Mouse (Mus musculus) neural tube, embryonic 13.5 days (tissue): ENCODE measurements around the gene Dnajb12. TPM values are rescaled to one million over a fixed set of nuclear protein-coding genes. Genes with fewer than 3 reads are reported as not detected.
"Not testable (repeated sequence)": the region's sequence is repeated elsewhere in the genome, so short reads cannot be mapped to it uniquely, and the experiment has no call there.

Source experiments
- ATAC-seq: fragments of 200-750 bp; cut with Nextera tagmentation; 2 replicates; pipeline ENCODE4 v1.8.0; 2017; ENCODE audit warnings: low read depth, mild to moderate bottlenecking, moderate TSS enrichment, moderate library complexity
- H3K27ac ChIP-seq: fragments of 300-500 bp; sonication (generic); replicated peaks from 2 replicates; pipeline ENCODE4 v1.5.1; 2015; ENCODE audit warnings: moderate library complexity, mild to moderate bottlenecking, inconsistent platforms
- H3K27me3 ChIP-seq: fragments of 300-500 bp; sonication (generic); 2 replicates; pipeline ENCODE4 v1.6.1; 2015; ENCODE audit warnings: mild to moderate bottlenecking, inconsistent platforms
- H3K36me3 ChIP-seq: fragments of 300-500 bp; sonication (generic); 2 replicates; pipeline ENCODE4 v1.6.1; 2015; ENCODE audit warnings: mild to moderate bottlenecking, inconsistent platforms
- H3K4me1 ChIP-seq: fragments of 300-500 bp; sonication (generic); replicated peaks from 2 replicates; pipeline ENCODE4 v1.6.1; 2015; ENCODE audit warnings: inconsistent platforms
- H3K4me2 ChIP-seq: fragments of 300-500 bp; sonication (generic); 2 replicates; pipeline ENCODE4 v1.6.1; 2015; ENCODE audit warnings: inconsistent platforms, mild to moderate bottlenecking, moderate library complexity
- H3K4me3 ChIP-seq: fragments of 300-500 bp; sonication (generic); 2 replicates; pipeline ENCODE4 v1.5.1; 2015; ENCODE audit warnings: mild to moderate bottlenecking, inconsistent platforms
- H3K9ac ChIP-seq: fragments of 300-500 bp; sonication (generic); 2 replicates; pipeline ENCODE4 v1.6.1; 2015; ENCODE audit warnings: moderate library complexity, mild to moderate bottlenecking, inconsistent platforms
- H3K9me3 ChIP-seq: fragments of 300-500 bp; sonication (generic); 2 replicates; pipeline ENCODE4 v1.6.1; 2016; ENCODE audit warnings: inconsistent platforms
- WGBS: fragments of 180-500 bp; shearing (Covaris S2); methylation state at CpG from one replicate; pipeline ENCODE4 v1.1.7; 2015; 5-methylcytosine and 5-hydroxymethylcytosine counted together
- polyA plus RNA-seq: library from polyadenylated mRNA; unstranded; fragments of >200 nt; fragmentation: Nextera tagmentation; extraction: Ambion mirVana; gene quantifications from 2 replicates; pipeline ENCODE4 v1.2.1, GENCODE M21; 2015

Gene Dnajb12
- polyA plus RNA-seq, 1 experiment from 2014 or later = 20.4 TPM

- Histone ChIP-seq H3K36me3 (no peaks in the 10 kb centered on the region), H3K4me2 (no peak overlapping the region), H3K27me3 (no peaks in the 10 kb centered on the region), H3K4me3 (no peak overlapping the region), H3K9me3 (no peaks in the 10 kb centered on the region), H3K9ac (no peak overlapping the region), H3K4me1 (peaks cover 5% of the 10 kb centered on the region; the same call in 1 of the 2 replicates), H3K27ac (no peak overlapping the region)
- ATAC-seq = no peak
- WGBS = 87% methylated on average over 7 of the region's 7 CpGs
These were observed 30.0 kb upstream of the Dnajb12 start for GRCm38 (mm10) chr10:59849371-59849770.

GRCm38 (mm10) chr10:59857157-59857556, 22.2 kb upstream of the Dnajb12 start:
- WGBS = 74% methylated on average over 5 of the region's 5 CpGs
- no peak overlapping the region for H3K4me3 ChIP-seq
- no peaks in the 10 kb centered on the region for H3K36me3 ChIP-seq
- H3K9ac ChIP-seq = no peak overlapping the region
- ATAC-seq = no peak
- H3K9me3 ChIP-seq = no peaks in the 10 kb centered on the region
- no peak overlapping the region for H3K4me2 ChIP-seq
- H3K27me3 ChIP-seq = no peaks in the 10 kb centered on the region
- peaks cover 9% of the 10 kb centered on the region; the same call in 1 of the 2 replicates for H3K4me1 ChIP-seq
- H3K27ac ChIP-seq = no peak overlapping the region

GRCm38 (mm10) chr10:59860684-59861083, 18.7 kb upstream of the Dnajb12 start:
- Histone ChIP-seq H3K4me1 (peaks cover 29% of the 10 kb centered on the region), H3K9me3 (no peaks in the 10 kb centered on the region), H3K4me2 (no peak overlapping the region), H3K27me3 (no peaks in the 10 kb centered on the region), H3K9ac (no peak overlapping the region), H3K27ac (no peak overlapping the region), H3K36me3 (no peaks in the 10 kb centered on the region), H3K4me3 (no peak overlapping the region)
- 81% methylated on average over 9 of the region's 9 CpGs for WGBS
- ATAC-seq = no peak

- ATAC-seq = no peak
- WGBS = 79% methylated on average over 10 of the region's 10 CpGs
- H3K27ac ChIP-seq = no peak overlapping the region
- no peaks in the 10 kb centered on the region for H3K27me3 ChIP-seq
- H3K9ac ChIP-seq = no peak overlapping the region
- no peak overlapping the region for H3K4me3 ChIP-seq
- no peaks in the 10 kb centered on the region for H3K9me3 ChIP-seq
- peaks cover 29% of the 10 kb centered on the region for H3K4me1 ChIP-seq
- no peaks in the 10 kb centered on the region for H3K36me3 ChIP-seq
- H3K4me2 ChIP-seq = no peak overlapping the region
These were observed 18.2 kb upstream of the Dnajb12 start for GRCm38 (mm10) chr10:59861201-59861600.

- Histone ChIP-seq H3K36me3 (no peaks in the 10 kb centered on the region), H3K4me1 (peaks cover 29% of the 10 kb centered on the region), H3K9ac (peak overlapping the region; percentile 45; the same call in 1 of the 2 replicates), H3K4me2 (no peak overlapping the region), H3K9me3 (no peaks in the 10 kb centered on the region), H3K27me3 (no peaks in the 10 kb centered on the region), H3K27ac (no peak overlapping the region), H3K4me3 (no peak overlapping the region)
- 82% methylated on average over 6 of the region's 6 CpGs for WGBS
- no peak for ATAC-seq
These were observed 16.4 kb upstream of the Dnajb12 start for GRCm38 (mm10) chr10:59862816-59863440.

DNA sequence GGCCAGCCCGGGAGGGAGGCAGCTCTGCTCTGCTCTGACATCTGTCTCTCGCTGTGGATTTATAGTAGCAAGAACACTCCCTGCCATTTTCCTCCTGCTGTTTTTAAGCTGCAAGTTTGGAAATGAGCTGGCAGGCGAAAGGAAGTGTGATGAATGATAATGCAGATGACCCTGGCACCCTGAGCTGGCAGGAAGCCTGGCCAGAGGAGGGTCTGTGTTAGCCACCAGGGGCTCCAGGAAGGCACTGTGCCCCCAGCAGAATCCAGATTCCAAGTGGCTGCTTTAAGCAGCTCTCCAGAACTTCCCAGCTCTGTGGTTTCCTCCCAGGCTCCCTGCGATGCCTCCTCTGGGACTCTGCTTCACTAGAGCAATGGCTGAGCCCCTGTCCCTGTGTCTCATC, 15.7 kb upstream of the Dnajb12 start:
- H3K4me1 ChIP-seq = peaks cover 29% of the 10 kb centered on the region
- H3K27me3 ChIP-seq = no peaks in the 10 kb centered on the region
- ATAC-seq = no peak
- no peak overlapping the region for H3K4me2 ChIP-seq
- H3K36me3 ChIP-seq = no peaks in the 10 kb centered on the region
- WGBS = 24% methylated on average over 4 of the region's 4 CpGs
- H3K4me3 ChIP-seq = no peak overlapping the region
- H3K9ac ChIP-seq = peak overlapping the region; percentile 45
- H3K9me3 ChIP-seq = no peaks in the 10 kb centered on the region
- H3K27ac ChIP-seq = no peak overlapping the region

DNA sequence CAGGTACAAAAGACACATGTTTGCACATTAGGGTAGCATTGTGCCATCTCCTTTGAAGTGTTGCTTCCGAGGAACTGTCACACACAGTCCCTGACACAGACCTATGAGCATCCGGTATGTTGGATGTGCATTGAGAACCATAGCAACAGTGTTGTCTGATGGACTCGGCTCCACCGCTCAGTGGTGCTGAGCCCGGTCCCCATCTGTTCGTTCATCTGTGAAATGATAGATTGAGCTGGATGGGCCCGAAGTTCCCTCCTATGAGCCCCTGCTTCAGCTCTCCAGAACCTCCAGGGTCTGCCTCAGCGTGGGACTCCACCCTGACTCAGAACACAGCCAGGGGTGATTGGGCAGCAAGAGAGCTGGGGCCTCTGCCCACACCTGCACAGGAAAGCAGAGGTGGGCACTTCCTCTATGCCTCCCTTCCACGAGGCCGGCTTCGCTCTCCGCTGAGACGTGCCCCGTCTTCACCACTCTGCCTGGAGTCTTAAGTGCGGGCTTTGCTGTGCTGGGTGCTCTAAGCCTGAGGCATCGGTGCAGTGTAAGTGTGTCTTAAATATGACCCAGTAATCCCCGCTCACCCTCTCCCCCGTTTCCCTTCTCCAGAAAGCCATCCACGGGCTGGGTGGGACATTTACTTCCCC, 15.0 kb upstream of the Dnajb12 start:
- Histone ChIP-seq H3K27ac (no peak overlapping the region), H3K4me2 (no peak overlapping the region), H3K9ac (0 out of 2 replicates have a peak overlapping the region, but pooled peaks have one; percentile 45), H3K4me1 (peaks cover 27% of the 10 kb centered on the region), H3K9me3 (no peaks in the 10 kb centered on the region), H3K36me3 (no peaks in the 10 kb centered on the region), H3K27me3 (no peaks in the 10 kb centered on the region), H3K4me3 (no peak overlapping the region)
- 67% methylated on average over 19 of the region's 19 CpGs for WGBS
- ATAC-seq = no peak

DNA sequence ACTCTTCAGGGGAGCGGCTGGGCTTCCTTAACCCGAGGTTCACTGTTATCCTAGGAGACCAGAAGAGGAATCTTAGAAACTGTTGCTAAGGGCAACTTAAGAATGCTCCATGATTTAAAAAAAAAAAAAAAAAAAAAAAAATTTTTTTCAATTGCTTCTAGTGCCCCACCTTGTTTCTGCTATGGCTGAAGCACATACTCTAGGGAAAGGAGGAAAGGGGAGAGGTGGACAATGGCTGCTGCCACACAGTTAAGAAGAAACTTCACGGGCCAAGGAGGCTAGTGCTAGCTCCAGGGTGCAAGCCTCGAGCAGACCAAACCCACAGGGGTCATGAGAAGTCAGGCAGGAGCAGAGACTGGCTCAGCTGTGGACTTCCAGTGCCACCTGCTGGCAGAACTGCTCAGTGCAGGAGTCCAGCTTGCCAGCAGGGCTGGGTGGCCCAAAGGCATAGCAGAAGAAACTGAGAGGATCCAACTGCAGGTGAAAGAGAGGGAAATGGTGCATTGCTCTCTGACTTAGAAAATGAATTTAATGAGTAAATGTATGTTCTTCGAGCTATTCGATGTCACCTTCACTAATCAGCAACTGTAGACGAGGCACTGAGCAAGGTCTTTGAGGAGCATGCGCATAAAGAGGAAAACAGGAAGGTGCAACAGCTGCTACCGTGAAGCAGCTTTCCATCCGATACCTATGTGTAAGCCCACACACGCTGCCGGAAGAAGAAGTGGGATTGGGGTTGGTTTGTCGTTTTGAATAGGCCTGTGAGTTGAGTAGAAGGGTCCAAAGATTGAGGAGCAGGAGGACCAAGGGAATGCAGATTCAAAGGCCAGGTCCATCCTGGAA, 14.3 kb upstream of the Dnajb12 start:
- no peak overlapping the region for H3K27ac ChIP-seq
- peak; percentile 73 for ATAC-seq
- H3K4me2 ChIP-seq = no peak overlapping the region
- peaks cover 21% of the 10 kb centered on the region for H3K4me1 ChIP-seq
- H3K36me3 ChIP-seq = no peaks in the 10 kb centered on the region
- H3K27me3 ChIP-seq = no peaks in the 10 kb centered on the region
- H3K4me3 ChIP-seq = no peak overlapping the region
- H3K9ac ChIP-seq = no peak overlapping the region
- no peaks in the 10 kb centered on the region for H3K9me3 ChIP-seq
- WGBS = 36% methylated on average over 13 of the region's 13 CpGs

GRCm38 (mm10) chr10:59868266-59868665, 11.1 kb upstream of the Dnajb12 start:
- ATAC-seq = no peak
- WGBS = 47% methylated on average over 11 of the region's 11 CpGs

GRCm38 (mm10) chr10:59870038-59870437, 9.3 kb upstream of the Dnajb12 start:
- Histone ChIP-seq H3K9me3 (no peaks in the 10 kb centered on the region), H3K9ac (no peak overlapping the region), H3K27me3 (no peaks in the 10 kb centered on the region), H3K4me2 (no peak overlapping the region), H3K4me3 (no peak overlapping the region), H3K4me1 (peaks cover under 1% of the 10 kb centered on the region; the same call in 1 of the 2 replicates), H3K27ac (no peak overlapping the region), H3K36me3 (no peaks in the 10 kb centered on the region)
- 0 out of 2 replicates have a peak, but pooled peaks have one; percentile 9 for ATAC-seq
- WGBS = 86% methylated on average over 6 of the region's 6 CpGs

More at GRCm38 (mm10) chr10:59868266-59868665, 11.1 kb upstream of the Dnajb12 start:
- Histone ChIP-seq H3K9ac (no peak overlapping the region), H3K27ac (no peak overlapping the region), H3K4me1 (peaks cover 18% of the 10 kb centered on the region), H3K36me3 (no peaks in the 10 kb centered on the region), H3K4me3 (no peak overlapping the region), H3K27me3 (no peaks in the 10 kb centered on the region), H3K4me2 (no peak overlapping the region), H3K9me3 (no peaks in the 10 kb centered on the region)

- H3K9ac ChIP-seq, H3K4me1 ChIP-seq: not testable (repeated sequence)
- 89% methylated on average over 4 of the region's 4 CpGs for WGBS
These were observed 6.7 kb upstream of the Dnajb12 start for GRCm38 (mm10) chr10:59872651-59873050.

GRCm38 (mm10) chr10:59873206-59873605, 6.2 kb upstream of the Dnajb12 start:
- Histone ChIP-seq H3K4me1 (no peaks in the 10 kb centered on the region), H3K4me2 (no peak overlapping the region), H3K4me3 (no peak overlapping the region), H3K27me3 (no peaks in the 10 kb centered on the region), H3K27ac (no peak overlapping the region), H3K9me3 (no peaks in the 10 kb centered on the region), H3K9ac (no peak overlapping the region), H3K36me3 (no peaks in the 10 kb centered on the region)
- WGBS = 89% methylated on average over 5 of the region's 5 CpGs
- no peak for ATAC-seq

More at GRCm38 (mm10) chr10:59872651-59873050, 6.7 kb upstream of the Dnajb12 start:
- not testable (repeated sequence) for H3K4me2 ChIP-seq, H3K36me3 ChIP-seq, ATAC-seq, H3K4me3 ChIP-seq, H3K27ac ChIP-seq, H3K27me3 ChIP-seq, H3K9me3 ChIP-seq
